Mouse (Mus musculus): ENCODE data around the gene Tspan14.

- TF ChIP-seq CTCF (conservative IDR thresholded peaks at IDR 0.05; ENCODE audit: low read length) (no peak), NANOG (IDR thresholded peaks at IDR 0.05; ENCODE audit: borderline replicate concordance, low read length) (no peak)
These were observed 22.8 kb downstream of the Tspan14 start for GRCm38 (mm10) chr14:40943802-40944201.
